ENCODE assay signal across 7 mouse cellular contexts in genomic region chr2:68782268-68783132, GRCm38 (mm10).
A peak's percentile ranks its signal among the peaks of the same experiment; 100 is the strongest.
DNase-seq lines count a peak whose midpoint lies in the region; ATAC-seq and TF ChIP-seq lines count a peak whose summit lies in the region.

No protein-coding gene starts in this region.

- in situ Hi-C loops in Patski (cut with MboI; ENCODE audit: low pct_unique_long_range_greater_than_20kb) = loop anchor here (5.0 kb wide), 2 partner anchors 325 to 645 kb away; no protein-coding TSS in a partner anchor

- H3K9me3 ChIP-seq in hindbrain, embryonic 12.5 days (replicated peaks) = no peaks in the 10 kb centered on the region
- H3K9me3 ChIP-seq in limb, embryonic 14.5 days (ENCODE audit: control insufficient read depth, low read length) = no peaks in the 10 kb centered on the region

- 53% methylated on average over 16 of the region's 16 CpGs for WGBS in hindbrain, embryonic 12.5 days
- 45% methylated on average over 16 of the region's 16 CpGs for WGBS in limb, embryonic 14.5 days
- 22% methylated on average over 16 of the region's 16 CpGs for WGBS in small intestine, adult 2 months

- no peaks in the 10 kb centered on the region for H3K27me3 ChIP-seq in Patski
- H3K27me3 ChIP-seq in hindbrain, embryonic 12.5 days = no peaks in the 10 kb centered on the region
- no peaks in the 10 kb centered on the region for H3K27me3 ChIP-seq in limb, embryonic 14.5 days (ENCODE audit: control insufficient read depth, insufficient read depth, low read length)
- H3K27me3 ChIP-seq in small intestine, adult 2 months (ENCODE audit: control insufficient read depth, insufficient read depth, low read length) = no peaks in the 10 kb centered on the region

- H3K4me2 ChIP-seq in hindbrain, embryonic 12.5 days (replicated peaks) = peak overlapping the region; percentile 27
- peak overlapping the region; percentile 35 for H3K4me2 ChIP-seq in limb, embryonic 14.5 days (replicated peaks; ENCODE audit: low read depth, low read length, severe bottlenecking)

- TF ChIP-seq POLR2A in limb, embryonic 14.5 days (IDR thresholded peaks at IDR 0.05; ENCODE audit: borderline replicate concordance, extremely low read depth, insufficient read depth, insufficient read length) = no peak
- no peak for TF ChIP-seq POLR2A in small intestine, adult 2 months (IDR thresholded peaks at IDR 0.05; ENCODE audit: low read depth, low read length)

- peak; percentile 15 to 18 for DNase-seq in B cell, adult 2 months
- DNase-seq in Patski (ENCODE audit: low read depth, low spot score) = no peak
- DNase-seq in limb, embryonic 14.5 days (ENCODE audit: low spot score) = peak; percentile 18
- DNase-seq in yolk sac, embryonic 10.5 days (ENCODE audit: low spot score) = no peak
- no peak for DNase-seq in urinary bladder, adult 18-20 months (ENCODE audit: low spot score in 2 of 2)

- CTCF ChIA-PET in Patski (lab: Charles Lee) = interaction anchor here (1.3 to 2.2 kb wide), 2 partner anchors 11 to 22 kb away, joined by 3 to 7 read pairs; no protein-coding TSS in a partner anchor

- H3K4me3 ChIP-seq in hindbrain, embryonic 12.5 days = no peak overlapping the region
- H3K4me3 ChIP-seq in limb, embryonic 14.5 days (replicated peaks; ENCODE audit: low read length) = peak overlapping the region; percentile 13; the same call in 1 of the 2 replicates
- peak overlapping the region; percentile 2; the same call in 1 of the 2 replicates for H3K4me3 ChIP-seq in small intestine, adult 2 months (ENCODE audit: low read depth, low read length)

- H3K9ac ChIP-seq in hindbrain, embryonic 12.5 days = no peak overlapping the region
- H3K9ac ChIP-seq in limb, embryonic 14.5 days (ENCODE audit: low read depth, low read length, severe bottlenecking) = no peak overlapping the region

- peaks cover 4% of the 10 kb centered on the region; the same call in 1 of the 2 replicates for H3K4me1 ChIP-seq in hindbrain, embryonic 12.5 days
- H3K4me1 ChIP-seq in limb, embryonic 14.5 days (ENCODE audit: control insufficient read depth, insufficient read depth, low read length) = peaks cover 3% of the 10 kb centered on the region; the same call in 1 of the 2 replicates
- peaks cover 14% of the 10 kb centered on the region; the same call in 1 of the 2 replicates for H3K4me1 ChIP-seq in small intestine, adult 2 months (ENCODE audit: control insufficient read depth, insufficient read depth, insufficient read length, low read length)

- no peak for TF ChIP-seq CTCF in Patski (IDR thresholded peaks at IDR 0.05)
- TF ChIP-seq CTCF in small intestine, adult 2 months (IDR thresholded peaks at IDR 0.05; ENCODE audit: extremely low read depth, insufficient read length, insufficient replicate concordance, low read depth, low read length) = no peak

- H3K36me3 ChIP-seq in hindbrain, embryonic 12.5 days = no peaks in the 10 kb centered on the region
- H3K36me3 ChIP-seq in limb, embryonic 14.5 days (ENCODE audit: control insufficient read depth, insufficient read depth, low read length) = no peaks in the 10 kb centered on the region
- no peaks in the 10 kb centered on the region for H3K36me3 ChIP-seq in small intestine, adult 2 months (ENCODE audit: control insufficient read depth, insufficient read depth, low read length)

- POLR2A ChIA-PET in Patski (lab: Charles Lee) = no interaction called here

- peak; percentile 35 for ATAC-seq in Patski
- no peak for ATAC-seq in hindbrain, embryonic 12.5 days (ENCODE audit: low FRiP score)
- ATAC-seq in limb, embryonic 14.5 days (ENCODE audit: low FRiP score, low read depth) = peak; percentile 29; the same call in 1 of the 2 replicates

- H3K27ac ChIP-seq in hindbrain, embryonic 12.5 days = no peak overlapping the region
- H3K27ac ChIP-seq in limb, embryonic 14.5 days (replicated peaks; ENCODE audit: low read depth, low read length) = no peak overlapping the region
- H3K27ac ChIP-seq in small intestine, adult 2 months (ENCODE audit: insufficient read depth, low read depth, low read length) = no peak overlapping the region

Comparison
In these comparisons a context has a peak if more than half of its experiments do, and no peak if none do; other contexts are left out.
1. DNase-seq: peak in B cell, adult 2 months (2 of 2) and limb, embryonic 14.5 days (single experiment); none in Patski (single experiment), yolk sac, embryonic 10.5 days (single experiment) and urinary bladder, adult 18-20 months (0 of 2).